Mouse (Mus musculus) CH12.LX (cell line): ENCODE measurements at regions not wholly inside any gene's neighbourhood (a gene's known extent, or its start where the extent isn't known, plus 50 kb on each side); places are given as distances from the start of the nearest gene placed in this dataset.

ENCODE experiments used
- CHD2 ChIP-seq: IDR thresholded peaks from 2 replicates; pipeline ENCODE4 v1.6.1; 2011; ENCODE audit warnings: low read length, improper control_type of control experiment
- CTCF ChIP-seq, 2 experiments: IDR thresholded peaks in 1 of 2; conservative IDR thresholded peaks in 1 of 2; 2 replicates each; pipeline ENCODE4 v1.5.1; 2011 to 2012; ENCODE audit warnings: low read depth in 2 of 2, low read length in 2 of 2, improper control_type of control experiment in 1 of 2, inconsistent platforms in 1 of 2, mild to moderate bottlenecking in 1 of 2, moderate library complexity in 1 of 2
- ELF1 ChIP-seq: IDR thresholded peaks from 2 replicates; pipeline ENCODE4 v1.6.1; 2014; ENCODE audit warnings: low read depth, mild to moderate bottlenecking, inconsistent platforms, low read length, improper control_type of control experiment
- EP300 ChIP-seq: IDR thresholded peaks from 2 replicates; pipeline ENCODE4 v1.6.1; 2011; ENCODE audit warnings: low read length, improper control_type of control experiment
- GABPA ChIP-seq: IDR thresholded peaks from 2 replicates; pipeline ENCODE4 v1.6.1; 2012; ENCODE audit warnings: low read depth, low read length, improper control_type of control experiment, inconsistent platforms; ENCODE audit not compliant: insufficient replicate concordance
- JUN ChIP-seq: IDR thresholded peaks from 2 replicates; pipeline ENCODE4 v1.6.1; 2011; ENCODE audit warnings: low read depth, mild to moderate bottlenecking, low read length, improper control_type of control experiment, moderate library complexity; ENCODE audit not compliant: insufficient read depth
- MAX ChIP-seq: IDR thresholded peaks from 2 replicates; pipeline ENCODE4 v1.6.1; 2011; ENCODE audit warnings: low read length, improper control_type of control experiment
- POLR2A ChIP-seq: IDR thresholded peaks from 2 replicates; pipeline ENCODE4 v1.6.1; 2011; ENCODE audit warnings: low read depth, mild to moderate bottlenecking, improper control_type of control experiment, low read length
- UBTF ChIP-seq: IDR thresholded peaks from 2 replicates; pipeline ENCODE4 v1.6.1; 2012; ENCODE audit warnings: low read depth, mild to moderate bottlenecking, inconsistent platforms, low read length, improper control_type of control experiment, moderate library complexity
- USF1 ChIP-seq: IDR thresholded peaks from 2 replicates; pipeline ENCODE4 v1.6.1; 2014; ENCODE audit warnings: low read depth, mild to moderate bottlenecking, inconsistent platforms, low read length, improper control_type of control experiment

DNA sequence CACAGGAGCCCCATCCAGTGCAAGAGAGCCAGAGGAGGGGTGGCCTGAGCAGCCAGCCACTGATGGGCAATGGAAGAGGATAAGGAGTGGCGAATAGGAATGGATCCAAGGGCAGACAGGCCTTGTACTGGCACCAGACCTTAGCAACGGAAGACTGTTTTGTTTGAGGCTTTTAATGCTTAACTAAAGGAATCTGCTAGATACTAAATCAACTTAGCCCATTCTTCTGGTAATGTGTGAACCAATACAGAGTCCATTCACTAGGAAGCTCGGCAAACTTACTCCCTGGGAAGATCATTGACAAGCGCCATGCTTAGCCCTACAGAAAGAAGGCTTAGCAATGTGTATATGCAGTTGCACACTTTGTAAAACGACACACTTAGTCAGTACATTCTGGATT is 243.8 kb downstream of the Map2k4 start:
- TF ChIP-seq GABPA (no peak), CTCF (conservative IDR thresholded peaks at IDR 0.05 in 1 of 2, IDR thresholded peaks at IDR 0.05 in 1 of 2; ENCODE audit: low read depth in 2 of 2, low read length in 2 of 2) (no peak), ELF1 (no peak), JUN (no peak), POLR2A (no peak), EP300 (no peak), CHD2 (no peak), USF1 (no peak), MAX (no peak), UBTF (no peak)
